Mouse (Mus musculus): Measurements from ENCODE around the gene Hoxd13. TPM values are rescaled to one million over a fixed set of nuclear protein-coding genes. Genes with fewer than 3 reads are reported as not detected.
A peak's percentile ranks its signal among the peaks of the same experiment; 100 is the strongest.

Hoxd13 gene
- polyA plus RNA-seq (2014; fragmentation: Nextera tagmentation; extraction: Ambion mirVana): not detected in 2 replicates

- H3K4me1 ChIP-seq (ENCODE audit: control insufficient read depth, insufficient read depth, low read length): peaks cover 6% of the 10 kb centered on the region; the same call in 1 of the 2 replicates
- peak; percentile 46; the same call in 1 of the 2 replicates for ATAC-seq (ENCODE audit: insufficient number of reproducible peaks, insufficient read depth, low FRiP score, low read depth)
Observed at GRCm38 (mm10) chr2:74667842-74668357, at the start of gene Hoxd13. TSS of gene Hoxd13 (plus strand) at chr2:74668310.

GRCm38 (mm10) chr2:74619676-74620246 lies 48.3 kb upstream of the Hoxd13 start:
- H3K36me3 ChIP-seq (ENCODE audit: control insufficient read depth, insufficient read depth, low read length): no peaks in the 10 kb centered on the region
- H3K27me3 ChIP-seq (ENCODE audit: control insufficient read depth, insufficient read depth, low read length): no peaks in the 10 kb centered on the region
- no peak overlapping the region for H3K4me3 ChIP-seq (ENCODE audit: low read depth, low read length)
- no peak overlapping the region for H3K4me2 ChIP-seq (replicated peaks; ENCODE audit: low read depth, low read length)
- no peak overlapping the region for H3K9ac ChIP-seq (replicated peaks; ENCODE audit: low read depth, low read length)
- ATAC-seq (ENCODE audit: insufficient number of reproducible peaks, insufficient read depth, low FRiP score, low read depth): no peak
- 85% methylated on average over 3 of the region's 3 CpGs for WGBS
- no peaks in the 10 kb centered on the region for H3K4me1 ChIP-seq (ENCODE audit: control insufficient read depth, insufficient read depth, low read length)
- no peak overlapping the region for H3K27ac ChIP-seq (ENCODE audit: low read length)
- H3K9me3 ChIP-seq (ENCODE audit: control insufficient read depth, low read depth, low read length): no peaks in the 10 kb centered on the region

More at GRCm38 (mm10) chr2:74667842-74668357, at the start of gene Hoxd13:
- no peak within 1 kb of the TSS for H3K27ac ChIP-seq (ENCODE audit: low read length)
- H3K9me3 ChIP-seq (ENCODE audit: control insufficient read depth, low read depth, low read length): no peaks in the 10 kb centered on the region
- H3K9ac ChIP-seq (replicated peaks; ENCODE audit: low read depth, low read length): no peak within 1 kb of the TSS
- H3K4me3 ChIP-seq (ENCODE audit: low read depth, low read length): peak within 1 kb of the TSS; percentile 29
- peaks cover 80% of the 10 kb centered on the region for H3K27me3 ChIP-seq (ENCODE audit: control insufficient read depth, insufficient read depth, low read length)
- H3K36me3 ChIP-seq (ENCODE audit: control insufficient read depth, insufficient read depth, low read length): no peaks in the 10 kb centered on the region
- WGBS: 0% methylated on average over 32 of the region's 51 CpGs
- peak within 1 kb of the TSS; percentile 49 for H3K4me2 ChIP-seq (replicated peaks; ENCODE audit: low read depth, low read length)

GRCm38 (mm10) chr2:74620368-74620767 lies 47.7 kb upstream of the Hoxd13 start:
- H3K9ac ChIP-seq (replicated peaks; ENCODE audit: low read depth, low read length): no peak overlapping the region
- WGBS: 81% methylated on average over 10 of the region's 10 CpGs
- H3K4me1 ChIP-seq (ENCODE audit: control insufficient read depth, insufficient read depth, low read length): no peaks in the 10 kb centered on the region
- H3K4me3 ChIP-seq (ENCODE audit: low read depth, low read length): no peak overlapping the region
- H3K27ac ChIP-seq (ENCODE audit: low read length): no peak overlapping the region
- ATAC-seq (ENCODE audit: insufficient number of reproducible peaks, insufficient read depth, low FRiP score, low read depth): no peak
- H3K9me3 ChIP-seq (ENCODE audit: control insufficient read depth, low read depth, low read length): no peaks in the 10 kb centered on the region
- H3K36me3 ChIP-seq (ENCODE audit: control insufficient read depth, insufficient read depth, low read length): no peaks in the 10 kb centered on the region
- no peak overlapping the region for H3K4me2 ChIP-seq (replicated peaks; ENCODE audit: low read depth, low read length)
- H3K27me3 ChIP-seq (ENCODE audit: control insufficient read depth, insufficient read depth, low read length): no peaks in the 10 kb centered on the region

- Histone ChIP-seq H3K9ac (replicated peaks; ENCODE audit: low read depth, low read length) (no peak overlapping the region), H3K4me2 (replicated peaks; ENCODE audit: low read depth, low read length) (no peak overlapping the region), H3K27ac (ENCODE audit: low read length) (no peak overlapping the region), H3K36me3 (ENCODE audit: control insufficient read depth, insufficient read depth, low read length) (no peaks in the 10 kb centered on the region), H3K4me1 (ENCODE audit: control insufficient read depth, insufficient read depth, low read length) (no peaks in the 10 kb centered on the region), H3K9me3 (ENCODE audit: control insufficient read depth, low read depth, low read length) (no peaks in the 10 kb centered on the region), H3K4me3 (ENCODE audit: low read depth, low read length) (no peak overlapping the region), H3K27me3 (ENCODE audit: control insufficient read depth, insufficient read depth, low read length) (no peaks in the 10 kb centered on the region)
- 67% methylated on average over 4 of the region's 4 CpGs for WGBS
- no peak for ATAC-seq (ENCODE audit: insufficient number of reproducible peaks, insufficient read depth, low FRiP score, low read depth)
Observed at GRCm38 (mm10) chr2:74635412-74635811, 32.7 kb upstream of the Hoxd13 start.

- no peak overlapping the region for H3K4me3 ChIP-seq (ENCODE audit: low read depth, low read length)
- H3K27ac ChIP-seq (ENCODE audit: low read length): no peak overlapping the region
- no peak overlapping the region for H3K4me2 ChIP-seq (replicated peaks; ENCODE audit: low read depth, low read length)
- peaks cover 10% of the 10 kb centered on the region for H3K27me3 ChIP-seq (ENCODE audit: control insufficient read depth, insufficient read depth, low read length)
- H3K36me3 ChIP-seq (ENCODE audit: control insufficient read depth, insufficient read depth, low read length): no peaks in the 10 kb centered on the region
- H3K9ac ChIP-seq (replicated peaks; ENCODE audit: low read depth, low read length): no peak overlapping the region
- WGBS: 64% methylated on average over 5 of the region's 5 CpGs
- ATAC-seq (ENCODE audit: insufficient number of reproducible peaks, insufficient read depth, low FRiP score, low read depth): no peak
- H3K4me1 ChIP-seq (ENCODE audit: control insufficient read depth, insufficient read depth, low read length): no peaks in the 10 kb centered on the region
- H3K9me3 ChIP-seq (ENCODE audit: control insufficient read depth, low read depth, low read length): no peaks in the 10 kb centered on the region
Observed at GRCm38 (mm10) chr2:74642431-74642830, 25.7 kb upstream of the Hoxd13 start.

GRCm38 (mm10) chr2:74645631-74646030 lies 22.5 kb upstream of the Hoxd13 start:
- Histone ChIP-seq H3K27me3 (ENCODE audit: control insufficient read depth, insufficient read depth, low read length) (peaks cover 29% of the 10 kb centered on the region), H3K27ac (ENCODE audit: low read length) (no peak overlapping the region), H3K9me3 (ENCODE audit: control insufficient read depth, low read depth, low read length) (no peaks in the 10 kb centered on the region), H3K9ac (replicated peaks; ENCODE audit: low read depth, low read length) (no peak overlapping the region), H3K36me3 (ENCODE audit: control insufficient read depth, insufficient read depth, low read length) (no peaks in the 10 kb centered on the region), H3K4me2 (replicated peaks; ENCODE audit: low read depth, low read length) (no peak overlapping the region), H3K4me3 (ENCODE audit: low read depth, low read length) (no peak overlapping the region), H3K4me1 (ENCODE audit: control insufficient read depth, insufficient read depth, low read length) (no peaks in the 10 kb centered on the region)
- no peak for ATAC-seq (ENCODE audit: insufficient number of reproducible peaks, insufficient read depth, low FRiP score, low read depth)
- WGBS: 79% methylated on average over 3 of the region's 3 CpGs

GRCm38 (mm10) chr2:74647082-74647864 lies 20.8 kb upstream of the Hoxd13 start:
- Histone ChIP-seq H3K27me3 (ENCODE audit: control insufficient read depth, insufficient read depth, low read length) (peaks cover 42% of the 10 kb centered on the region), H3K36me3 (ENCODE audit: control insufficient read depth, insufficient read depth, low read length) (no peaks in the 10 kb centered on the region), H3K4me2 (replicated peaks; ENCODE audit: low read depth, low read length) (no peak overlapping the region), H3K4me3 (ENCODE audit: low read depth, low read length) (no peak overlapping the region), H3K4me1 (ENCODE audit: control insufficient read depth, insufficient read depth, low read length) (no peaks in the 10 kb centered on the region), H3K27ac (ENCODE audit: low read length) (no peak overlapping the region), H3K9me3 (ENCODE audit: control insufficient read depth, low read depth, low read length) (no peaks in the 10 kb centered on the region), H3K9ac (replicated peaks; ENCODE audit: low read depth, low read length) (no peak overlapping the region)
- ATAC-seq (ENCODE audit: insufficient number of reproducible peaks, insufficient read depth, low FRiP score, low read depth): no peak
- WGBS: 15% methylated on average over 7 of the region's 7 CpGs

- Histone ChIP-seq H3K27ac (ENCODE audit: low read length) (no peak overlapping the region), H3K9ac (replicated peaks; ENCODE audit: low read depth, low read length) (no peak overlapping the region), H3K4me3 (ENCODE audit: low read depth, low read length) (no peak overlapping the region), H3K4me2 (replicated peaks; ENCODE audit: low read depth, low read length) (no peak overlapping the region), H3K36me3 (ENCODE audit: control insufficient read depth, insufficient read depth, low read length) (no peaks in the 10 kb centered on the region), H3K9me3 (ENCODE audit: control insufficient read depth, low read depth, low read length) (no peaks in the 10 kb centered on the region), H3K4me1 (ENCODE audit: control insufficient read depth, insufficient read depth, low read length) (peaks cover 3% of the 10 kb centered on the region; the same call in 1 of the 2 replicates), H3K27me3 (ENCODE audit: control insufficient read depth, insufficient read depth, low read length) (peaks cover 58% of the 10 kb centered on the region)
- ATAC-seq (ENCODE audit: insufficient number of reproducible peaks, insufficient read depth, low FRiP score, low read depth): no peak
- 38% methylated on average over 2 of the region's 2 CpGs for WGBS
Observed at GRCm38 (mm10) chr2:74652996-74653340, 15.1 kb upstream of the Hoxd13 start.

All from stomach, embryonic 14.5 days (tissue).